Mouse (Mus musculus): ENCODE measurements at regions not wholly inside any gene's neighbourhood (a gene's known extent, or its start where the extent isn't known, plus 50 kb on each side); places are given as distances from the start of the nearest gene placed in this dataset.

- no peaks in the 10 kb centered on the region for H3K27me3 ChIP-seq (ENCODE audit: control insufficient read depth in 1 of 2, insufficient read depth in 2 of 2, low read length in 2 of 2)
- no peak overlapping the region for H3K27ac ChIP-seq (ENCODE audit: control insufficient read depth, low read depth, low read length)
- no peaks in the 10 kb centered on the region for H3K9me3 ChIP-seq (replicated peaks; ENCODE audit: insufficient read depth, low read length)
- H3K79me2 ChIP-seq (ENCODE audit: control insufficient read depth, insufficient read depth, low read length, poor library complexity): peaks cover 34% of the 10 kb centered on the region
- no peak for DNase-seq (ENCODE audit: low read depth, low spot score)
- no peak for TF ChIP-seq CHD2 (IDR thresholded peaks at IDR 0.05; ENCODE audit: low read length)
- no peak for TF ChIP-seq CTCF (IDR thresholded peaks at IDR 0.05 in 2 of 3, conservative IDR thresholded peaks at IDR 0.05 in 1 of 3; ENCODE audit: control insufficient read depth in 1 of 3, insufficient read depth in 1 of 3, low read depth in 2 of 3, low read length in 3 of 3, poor library complexity in 1 of 3, severe bottlenecking in 1 of 3)
- TF ChIP-seq E2F4 (IDR thresholded peaks at IDR 0.05; ENCODE audit: borderline replicate concordance, low read depth, low read length): no peak
- no peak for TF ChIP-seq USF1 (IDR thresholded peaks at IDR 0.05; ENCODE audit: low read depth, low read length)
- peaks cover 6 to 8% of the 10 kb centered on the region in 2 experiments; a peak in 3 of 4 replicates for H3K4me1 ChIP-seq (ENCODE audit: control insufficient read depth in 1 of 2, insufficient read depth in 2 of 2, low read length in 2 of 2)
- H3K4me3 ChIP-seq (ENCODE audit: control insufficient read depth in 1 of 2, insufficient read depth in 1 of 2, low read depth in 2 of 2, low read length in 2 of 2): no peak overlapping the region
- H3K9ac ChIP-seq (ENCODE audit: control insufficient read depth, low read depth, low read length, poor library complexity, severe bottlenecking): no peak overlapping the region
- peaks cover 14 to 19% of the 10 kb centered on the region in 2 experiments for H3K36me3 ChIP-seq (ENCODE audit: control insufficient read depth in 1 of 2, insufficient read depth in 2 of 2, low read length in 2 of 2)
Measured at GRCm38 (mm10) chr15:62104653-62105052, 1181.8 kb upstream of the A1bg start.

- DNase-seq (ENCODE audit: low read depth, low spot score): no peak
- TF ChIP-seq MAFK (IDR thresholded peaks at IDR 0.05; ENCODE audit: borderline replicate concordance, low read depth, low read length) (no peak), ZC3H11A (IDR thresholded peaks at IDR 0.05; ENCODE audit: low read depth, low read length) (no peak), RCOR1 (IDR thresholded peaks at IDR 0.05; ENCODE audit: low read depth, low read length) (no peak), JUND (IDR thresholded peaks at IDR 0.05; ENCODE audit: low read depth, low read length) (no peak), UBTF (IDR thresholded peaks at IDR 0.05; ENCODE audit: borderline replicate concordance, insufficient read depth, low read depth, low read length) (no peak), TBP (IDR thresholded peaks at IDR 0.05; ENCODE audit: low read depth, low read length) (no peak), POLR2AphosphoS5 (IDR thresholded peaks at IDR 0.05; ENCODE audit: borderline replicate concordance, low read depth, low read length) (no peak), TCF12 (IDR thresholded peaks at IDR 0.05; ENCODE audit: low read depth, low read length) (no peak), ETS1 (IDR thresholded peaks at IDR 0.05; ENCODE audit: low read depth, low read length) (no peak), ZMIZ1 (IDR thresholded peaks at IDR 0.05; ENCODE audit: low read depth, low read length) (no peak)
- peaks cover 32% of the 10 kb centered on the region for H3K79me2 ChIP-seq (ENCODE audit: control insufficient read depth, insufficient read depth, low read length, poor library complexity)
- H3K27ac ChIP-seq (ENCODE audit: control insufficient read depth, low read depth, low read length): no peak overlapping the region
- peaks cover 2 to 20% of the 10 kb centered on the region in 2 experiments; a peak in 3 of 4 replicates for H3K36me3 ChIP-seq (ENCODE audit: control insufficient read depth in 1 of 2, insufficient read depth in 2 of 2, low read length in 2 of 2)
- H3K4me1 ChIP-seq (ENCODE audit: control insufficient read depth in 1 of 2, insufficient read depth in 2 of 2, low read length in 2 of 2): 0 out of 4 replicates have a peak, but pooled peaks cover 2 to 4% of the 10 kb centered on the region in 2 experiments
- H3K9ac ChIP-seq (ENCODE audit: control insufficient read depth, low read depth, low read length, poor library complexity, severe bottlenecking): no peak overlapping the region
- H3K9me3 ChIP-seq (replicated peaks; ENCODE audit: insufficient read depth, low read length): no peaks in the 10 kb centered on the region
- no peak overlapping the region for H3K4me3 ChIP-seq (ENCODE audit: control insufficient read depth in 1 of 2, insufficient read depth in 1 of 2, low read depth in 2 of 2, low read length in 2 of 2)
- H3K27me3 ChIP-seq (ENCODE audit: control insufficient read depth in 1 of 2, insufficient read depth in 2 of 2, low read length in 2 of 2): no peaks in the 10 kb centered on the region
Measured at GRCm38 (mm10) chr15:62099683-62100082, 1176.9 kb upstream of the A1bg start.
